Mouse (Mus musculus) cortical plate, adult 2 months (tissue): ENCODE measurements around the gene Fhl2.

Experiments used
- CTCF ChIP-seq: fragments of 200-500 bp; IDR thresholded peaks from 2 replicates; pipeline ENCODE4 v1.5.1; 2011; ENCODE audit warnings: mild to moderate bottlenecking, control low read depth, low read length; ENCODE audit not compliant: insufficient read depth; ENCODE audit errors: extremely low read depth
- POLR2A ChIP-seq: fragments of 200-500 bp; IDR thresholded peaks from 2 replicates; pipeline ENCODE4 v1.6.1; 2011; ENCODE audit warnings: mild to moderate bottlenecking, low read length, control low read depth; ENCODE audit not compliant: insufficient read depth; ENCODE audit errors: extremely low read depth

GRCm38 (mm10) chr1:43163084-43163466 lies 33.7 kb downstream of the Fhl2 start:
- TF ChIP-seq CTCF = no peak
- no peak for TF ChIP-seq POLR2A
